Mouse (Mus musculus) liver, postnatal 0 days (tissue): ENCODE results near the gene Fezf2.

Experiments
- CTCF ChIP-seq: sonication (generic); IDR thresholded peaks from 2 replicates; pipeline ENCODE4 v1.5.1; 2016; ENCODE audit warnings: antibody characterized with exemption, low read depth
- EP300 ChIP-seq: IDR thresholded peaks from 2 replicates; pipeline ENCODE4 v1.6.1; 2016; ENCODE audit warnings: antibody characterized with exemption, low read depth, mild to moderate bottlenecking

GRCm38 (mm10) chr14:12337998-12338809 lies 9.8 kb downstream of the Fezf2 start:
- no peak for TF ChIP-seq CTCF
- TF ChIP-seq EP300: no peak
